Mouse (Mus musculus) embryonic facial prominence, embryonic 13.5 days (tissue): ENCODE measurements around the gene Anp32e. TPM values are rescaled to one million over a fixed set of nuclear protein-coding genes. Genes with fewer than 3 reads are reported as not detected.
"Not testable (repeated sequence)": the region's sequence is repeated elsewhere in the genome, so short reads cannot be mapped to it uniquely, and the experiment has no call there.

Experiments used
- ATAC-seq: fragments of 200-750 bp; cut with Nextera tagmentation; 2 replicates; pipeline ENCODE4 v1.8.0; 2017; ENCODE audit warnings: low read depth; ENCODE audit not compliant: insufficient number of reproducible peaks, insufficient read depth, low FRiP score, low TSS enrichment
- H3K27ac ChIP-seq: fragments of 300-500 bp; sonication (generic); 2 replicates; pipeline ENCODE4 v1.5.1; 2015; ENCODE audit warnings: moderate library complexity, mild to moderate bottlenecking, inconsistent platforms
- H3K27me3 ChIP-seq: fragments of 300-500 bp; sonication (generic); 2 replicates; pipeline ENCODE4 v1.6.1; 2015; ENCODE audit warnings: mild to moderate bottlenecking, inconsistent platforms
- H3K36me3 ChIP-seq: fragments of 300-500 bp; sonication (generic); 2 replicates; pipeline ENCODE4 v1.6.1; 2015; ENCODE audit warnings: mild to moderate bottlenecking, inconsistent platforms
- H3K4me1 ChIP-seq: fragments of 300-500 bp; sonication (generic); 2 replicates; pipeline ENCODE4 v1.6.1; 2015; ENCODE audit warnings: inconsistent platforms
- H3K4me2 ChIP-seq: fragments of 300-500 bp; sonication (generic); 2 replicates; pipeline ENCODE4 v1.6.1; 2015; ENCODE audit warnings: moderate library complexity, mild to moderate bottlenecking, inconsistent platforms
- H3K4me3 ChIP-seq: fragments of 300-500 bp; sonication (generic); 2 replicates; pipeline ENCODE4 v1.5.1; 2015; ENCODE audit warnings: mild to moderate bottlenecking, inconsistent platforms
- H3K9ac ChIP-seq: fragments of 300-500 bp; sonication (generic); 2 replicates; pipeline ENCODE4 v1.6.1; 2015; ENCODE audit warnings: mild to moderate bottlenecking, inconsistent platforms
- H3K9me3 ChIP-seq: fragments of 300-500 bp; sonication (generic); 2 replicates; pipeline ENCODE4 v1.6.1; 2016; ENCODE audit warnings: inconsistent platforms
- WGBS: fragments of 180-500 bp; shearing (Covaris S2); methylation state at CpG from one replicate; pipeline ENCODE4 v1.1.7; 2015; ENCODE audit warnings: mixed read lengths; 5-methylcytosine and 5-hydroxymethylcytosine counted together
- polyA plus RNA-seq: library from polyadenylated mRNA; unstranded; fragments of >200 nt; fragmentation: Nextera tagmentation; extraction: Ambion mirVana; gene quantifications from 2 replicates; pipeline ENCODE4 v1.2.1, GENCODE M21; 2015

The Anp32e gene
- polyA plus RNA-seq, 1 experiment from 2014 or later = 251 TPM

- WGBS = 91% methylated on average over 14 of the region's 14 CpGs
- Histone ChIP-seq H3K27me3 (no peaks in the 10 kb centered on the region), H3K4me3 (no peak overlapping the region), H3K36me3 (peaks cover 61% of the 10 kb centered on the region), H3K9me3 (no peaks in the 10 kb centered on the region), H3K4me1 (no peaks in the 10 kb centered on the region), H3K4me2 (no peak overlapping the region), H3K27ac (no peak overlapping the region), H3K9ac (no peak overlapping the region)
- no peak for ATAC-seq
These were observed 16.7 kb downstream of the Anp32e start for GRCm38 (mm10) chr3:95945731-95946240.

GRCm38 (mm10) chr3:95948325-95948724, 19.3 kb downstream of the Anp32e start:
- 0 out of 2 replicates have a peak, but pooled peaks cover 5% of the 10 kb centered on the region for H3K4me1 ChIP-seq

GRCm38 (mm10) chr3:95950763-95951551, 21.9 kb downstream of the Anp32e start:
- H3K4me1 ChIP-seq = 0 out of 2 replicates have a peak, but pooled peaks cover 5% of the 10 kb centered on the region
- WGBS = 2% methylated on average over 49 of the region's 49 CpGs
- H3K27ac ChIP-seq = peak overlapping the region; percentile 91
- peak overlapping the region; percentile 72 for H3K4me2 ChIP-seq
- H3K36me3 ChIP-seq = peaks cover 14% of the 10 kb centered on the region
- no peaks in the 10 kb centered on the region for H3K9me3 ChIP-seq
- peak; percentile 89 for ATAC-seq
- peak overlapping the region; percentile 75 for H3K9ac ChIP-seq
- no peaks in the 10 kb centered on the region for H3K27me3 ChIP-seq
- peak overlapping the region; percentile 58 for H3K4me3 ChIP-seq

More at GRCm38 (mm10) chr3:95948325-95948724, 19.3 kb downstream of the Anp32e start:
- H3K27me3 ChIP-seq = no peaks in the 10 kb centered on the region
- no peak overlapping the region for H3K27ac ChIP-seq
- H3K4me2 ChIP-seq = no peak overlapping the region
- 87% methylated on average over 5 of the region's 5 CpGs for WGBS
- H3K36me3 ChIP-seq = peaks cover 36% of the 10 kb centered on the region
- H3K9ac ChIP-seq = no peak overlapping the region
- ATAC-seq = no peak
- no peaks in the 10 kb centered on the region for H3K9me3 ChIP-seq
- no peak overlapping the region for H3K4me3 ChIP-seq

- H3K4me1 ChIP-seq, ATAC-seq, H3K9me3 ChIP-seq, H3K36me3 ChIP-seq, H3K27me3 ChIP-seq: not testable (repeated sequence)
- peak overlapping the region; percentile 91 for H3K27ac ChIP-seq
- peak overlapping the region; percentile 72 for H3K4me2 ChIP-seq
- WGBS = 68% methylated on average over 12 of the region's 12 CpGs
- H3K4me3 ChIP-seq = peak overlapping the region; percentile 58
- H3K9ac ChIP-seq = peak overlapping the region; percentile 75
These were observed 22.5 kb downstream of the Anp32e start for GRCm38 (mm10) chr3:95951566-95951965.

- no peak overlapping the region for H3K4me3 ChIP-seq
- ATAC-seq = no peak
These were observed 24.0 kb downstream of the Anp32e start for GRCm38 (mm10) chr3:95953023-95953422.

GRCm38 (mm10) chr3:95953522-95953921, 24.5 kb downstream of the Anp32e start:
- H3K27ac ChIP-seq = no peak overlapping the region
- 69% methylated on average over 3 of the region's 3 CpGs for WGBS
- H3K36me3 ChIP-seq = 0 out of 2 replicates have a peak, but pooled peaks cover under 1% of the 10 kb centered on the region
- H3K4me1 ChIP-seq = 0 out of 2 replicates have a peak, but pooled peaks cover 5% of the 10 kb centered on the region
- no peak overlapping the region for H3K9ac ChIP-seq
- no peaks in the 10 kb centered on the region for H3K9me3 ChIP-seq
- H3K4me2 ChIP-seq = no peak overlapping the region
- no peaks in the 10 kb centered on the region for H3K27me3 ChIP-seq
- no peak for ATAC-seq
- H3K4me3 ChIP-seq = no peak overlapping the region

More at GRCm38 (mm10) chr3:95953023-95953422, 24.0 kb downstream of the Anp32e start:
- H3K27ac ChIP-seq = no peak overlapping the region
- H3K27me3 ChIP-seq = no peaks in the 10 kb centered on the region
- H3K4me1 ChIP-seq = 0 out of 2 replicates have a peak, but pooled peaks cover 5% of the 10 kb centered on the region
- H3K4me2 ChIP-seq = no peak overlapping the region
- no peak overlapping the region for H3K9ac ChIP-seq
- H3K9me3 ChIP-seq = no peaks in the 10 kb centered on the region
- H3K36me3 ChIP-seq = 0 out of 2 replicates have a peak, but pooled peaks cover 3% of the 10 kb centered on the region

- not testable (repeated sequence) for H3K27me3 ChIP-seq, H3K4me1 ChIP-seq, H3K4me3 ChIP-seq, H3K36me3 ChIP-seq, ATAC-seq, H3K27ac ChIP-seq, H3K9ac ChIP-seq, H3K4me2 ChIP-seq, H3K9me3 ChIP-seq
- WGBS = 87% methylated on average over 12 of the region's 12 CpGs
These were observed 25.7 kb downstream of the Anp32e start for GRCm38 (mm10) chr3:95954648-95955173.

GRCm38 (mm10) chr3:95955318-95955717, 26.3 kb downstream of the Anp32e start:
- Histone ChIP-seq H3K4me3 (no peak overlapping the region), H3K27me3 (no peaks in the 10 kb centered on the region), H3K9ac (no peak overlapping the region), H3K36me3 (no peaks in the 10 kb centered on the region), H3K27ac (no peak overlapping the region), H3K4me1 (0 out of 2 replicates have a peak, but pooled peaks cover 5% of the 10 kb centered on the region), H3K4me2 (no peak overlapping the region), H3K9me3 (no peaks in the 10 kb centered on the region)
- no peak for ATAC-seq
- WGBS = 93% methylated on average over 5 of the region's 5 CpGs

GRCm38 (mm10) chr3:95957359-95958148, 28.5 kb downstream of the Anp32e start:
- no peak for ATAC-seq
- no peaks in the 10 kb centered on the region for H3K9me3 ChIP-seq
- no peaks in the 10 kb centered on the region for H3K27me3 ChIP-seq
- H3K4me3 ChIP-seq = no peak overlapping the region
- H3K27ac ChIP-seq = no peak overlapping the region; the same call in 1 of the 2 replicates
- H3K9ac ChIP-seq = no peak overlapping the region
- no peaks in the 10 kb centered on the region for H3K36me3 ChIP-seq
- no peak overlapping the region for H3K4me2 ChIP-seq
- whole genome bisulfite sequencing = 66% methylated on average over 8 of the region's 8 CpGs
- H3K4me1 ChIP-seq = no peaks in the 10 kb centered on the region

- 77% methylated on average over 5 of the region's 5 CpGs for WGBS
- Histone ChIP-seq H3K4me3 (no peak overlapping the region), H3K27ac (no peak overlapping the region), H3K36me3 (no peaks in the 10 kb centered on the region), H3K4me2 (no peak overlapping the region), H3K9me3 (no peaks in the 10 kb centered on the region), H3K9ac (no peak overlapping the region), H3K4me1 (no peaks in the 10 kb centered on the region), H3K27me3 (no peaks in the 10 kb centered on the region)
- ATAC-seq = no peak
These were observed 30.0 kb downstream of the Anp32e start for GRCm38 (mm10) chr3:95959082-95959481.

- no peaks in the 10 kb centered on the region for H3K9me3 ChIP-seq
- no peak overlapping the region for H3K27ac ChIP-seq
- WGBS = 92% methylated on average over 1 of the region's 1 CpGs
- no peak overlapping the region for H3K9ac ChIP-seq
- no peak overlapping the region for H3K4me2 ChIP-seq
- no peaks in the 10 kb centered on the region for H3K27me3 ChIP-seq
- H3K36me3 ChIP-seq = no peaks in the 10 kb centered on the region
- no peak for ATAC-seq
- H3K4me1 ChIP-seq = no peaks in the 10 kb centered on the region
- H3K4me3 ChIP-seq = no peak overlapping the region
These were observed 30.8 kb downstream of the Anp32e start for GRCm38 (mm10) chr3:95959807-95960206.
